Mouse (Mus musculus): ENCODE results near the gene Olfr811.

The Olfr811 gene

DNA sequence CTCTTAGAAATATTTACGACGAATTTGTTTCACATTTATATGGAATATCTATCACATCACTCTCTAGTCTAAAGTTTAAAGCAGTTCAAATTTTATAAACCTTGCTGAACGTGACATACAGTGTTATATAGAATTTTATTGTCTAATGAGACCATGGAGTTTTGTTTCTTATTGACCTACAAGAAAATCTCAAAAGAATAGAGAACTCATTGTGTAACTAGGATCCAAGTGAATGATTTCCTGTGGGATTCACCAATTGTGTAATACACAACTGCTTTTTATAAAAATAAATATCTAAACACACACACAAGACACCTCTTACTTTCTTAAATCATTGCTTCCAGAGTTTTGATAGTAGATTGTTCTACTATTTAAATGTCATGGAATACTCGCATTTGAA lies at the start of gene Olfr811:
Gene Olfr811 (minus strand): TSS at position 101 of the 400 bp plus-strand sequence.
- DNase-seq: no peak

DNA sequence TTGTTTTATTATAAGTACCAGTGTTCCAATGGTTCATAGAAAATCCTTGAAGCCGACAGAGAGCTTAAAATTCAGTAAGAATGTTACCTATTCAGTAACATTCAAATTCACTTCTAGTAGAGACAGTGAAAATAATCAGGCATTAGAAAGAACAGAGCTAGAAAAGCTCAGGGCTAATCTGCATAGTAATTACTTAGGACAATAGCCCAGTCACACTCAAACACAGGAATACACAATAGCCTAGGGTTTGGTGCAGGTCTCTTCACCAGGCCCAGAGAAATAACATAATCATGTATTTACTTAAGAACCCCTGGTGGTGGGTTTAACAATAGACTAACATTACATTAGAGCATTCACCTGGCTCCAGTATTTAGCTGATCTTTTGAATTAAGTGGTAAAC lies 43.1 kb upstream of the Olfr811 start:
- DNase-seq: no peak

GRCm38 (mm10) chr10:129845994-129846393 lies 41.8 kb upstream of the Olfr811 start, which contains the start of gene Olfr812:
TSS of gene Olfr812 (minus strand) at chr10:129846094.
- DNase-seq: no peak

DNA sequence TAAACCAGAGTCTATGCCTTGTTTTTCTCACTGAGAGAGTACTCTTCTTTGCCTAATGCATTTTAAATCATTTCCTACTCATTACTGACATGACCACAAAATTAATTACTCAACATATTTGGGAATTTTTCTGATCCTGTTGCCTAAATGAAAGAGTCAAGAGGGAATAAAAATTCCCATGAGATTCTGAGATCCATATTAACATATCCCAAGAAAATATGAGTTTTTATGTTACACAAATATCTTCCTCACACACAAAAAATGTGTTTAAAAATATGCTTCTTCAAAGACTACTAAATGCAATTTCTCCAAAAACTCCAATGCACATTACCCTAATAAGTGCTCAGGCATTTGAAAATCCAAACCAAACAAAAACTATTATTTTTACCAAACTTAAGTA lies 9.4 kb downstream of the Olfr811 start, which contains the start of gene Olfr810:
Gene Olfr810 (minus strand): TSS at position 101 of the 400 bp plus-strand sequence.
- no peak for DNase-seq

GRCm38 (mm10) chr10:129778123-129778522 lies 26.1 kb downstream of the Olfr811 start:
- no peak for DNase-seq

- no peak for DNase-seq
These were observed 29.9 kb downstream of the Olfr811 start, which contains the start of gene Olfr809 for GRCm38 (mm10) chr10:129774338-129774737. TSS of gene Olfr809 (plus strand) at chr10:129774638.

DNA sequence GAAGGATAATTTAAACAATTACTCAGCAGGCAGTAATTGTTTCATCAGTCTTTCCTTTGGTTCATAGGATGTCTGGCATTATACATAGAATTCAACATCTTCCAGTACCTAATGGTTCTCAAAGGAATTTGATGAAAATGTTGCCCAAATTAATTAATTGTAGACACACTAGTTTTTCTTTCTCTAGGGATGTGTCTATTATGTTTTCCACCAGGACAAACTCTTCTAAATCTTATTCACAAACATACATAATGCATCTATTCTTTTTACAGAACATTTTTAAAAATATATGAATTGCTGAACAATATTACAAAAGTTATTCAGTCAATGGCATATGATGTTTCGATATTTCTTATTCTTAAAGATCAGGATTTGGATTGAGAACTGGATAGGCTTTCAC lies 39.0 kb downstream of the Olfr811 start, which contains the start of gene Olfr808:
Gene Olfr808 (plus strand): TSS at position 301 of the 400 bp plus-strand sequence.
- DNase-seq: no peak

DNA sequence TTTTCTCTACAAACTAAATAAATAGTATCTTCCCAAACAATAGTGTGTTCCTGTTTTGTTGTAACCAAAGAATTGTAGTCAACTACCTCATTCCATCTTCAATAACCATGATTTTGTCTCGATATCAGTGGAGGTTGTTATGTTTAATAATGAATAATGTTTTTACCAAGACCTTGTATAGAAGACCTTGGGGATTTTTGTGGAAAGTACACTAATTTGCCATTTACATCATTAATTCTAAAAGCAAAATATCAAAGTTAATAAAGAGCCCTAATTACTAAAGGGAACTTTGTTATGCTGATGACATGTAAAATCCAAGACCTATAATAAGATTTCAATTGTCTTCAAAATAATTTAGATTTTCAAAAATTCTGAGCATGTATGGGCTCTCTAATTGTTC lies 46.5 kb downstream of the Olfr811 start, which contains the start of gene Olfr807:
Gene Olfr807 (minus strand): TSS at position 101 of the 400 bp plus-strand sequence.
- DNase-seq: no peak

All from kidney, adult 18-20 months (tissue).